Mouse (Mus musculus): ENCODE data around the gene Fam53a. TPM values are rescaled to one million over a fixed set of nuclear protein-coding genes. Genes with fewer than 3 reads are reported as not detected.

The Fam53a gene
- polyA plus RNA-seq, 1 experiment from 2014 or later: 64.4 TPM

- Histone ChIP-seq H3K27me3 (ENCODE audit: insufficient read depth, low read length) (no peaks in the 10 kb centered on the region), H3K27ac (ENCODE audit: low read depth) (no peak overlapping the region), H3K4me2 (no peak overlapping the region), H3K4me1 (ENCODE audit: insufficient read depth) (no peaks in the 10 kb centered on the region), H3K9ac (no peak overlapping the region), H3K9me3 (ENCODE audit: low read depth, low read length) (no peaks in the 10 kb centered on the region), H3K4me3 (ENCODE audit: low read depth, low read length) (no peak overlapping the region), H3K36me3 (ENCODE audit: insufficient read depth) (no peaks in the 10 kb centered on the region)
- peak; percentile 99 for TF ChIP-seq CTCF (IDR thresholded peaks at IDR 0.05; ENCODE audit: low read depth)
- DNase-seq (peak; percentile 89), ATAC-seq (ENCODE audit: insufficient read depth) (peak; percentile 62; the same call in 1 of the 2 replicates)
- WGBS: 65% methylated on average over 5 of the region's 5 CpGs
Measured at GRCm38 (mm10) chr5:33589221-33589888, 40.1 kb downstream of the Fam53a start.

- whole genome bisulfite sequencing: 58% methylated on average over 3 of the region's 3 CpGs
- H3K4me2 ChIP-seq: no peak overlapping the region
- no peaks in the 10 kb centered on the region for H3K9me3 ChIP-seq (ENCODE audit: low read depth, low read length)
- H3K27me3 ChIP-seq (ENCODE audit: insufficient read depth, low read length): no peaks in the 10 kb centered on the region
- no peak for TF ChIP-seq CTCF (IDR thresholded peaks at IDR 0.05; ENCODE audit: low read depth)
- no peak overlapping the region for H3K9ac ChIP-seq
- no peak overlapping the region for H3K27ac ChIP-seq (ENCODE audit: low read depth)
- H3K4me1 ChIP-seq (ENCODE audit: insufficient read depth): no peaks in the 10 kb centered on the region
- no peak overlapping the region for H3K4me3 ChIP-seq (ENCODE audit: low read depth, low read length)
- no peak for ATAC-seq (ENCODE audit: insufficient read depth)
- no peak for DNase-seq
- no peaks in the 10 kb centered on the region for H3K36me3 ChIP-seq (ENCODE audit: insufficient read depth)
Measured at GRCm38 (mm10) chr5:33588066-33588465, 41.4 kb downstream of the Fam53a start.

DNA sequence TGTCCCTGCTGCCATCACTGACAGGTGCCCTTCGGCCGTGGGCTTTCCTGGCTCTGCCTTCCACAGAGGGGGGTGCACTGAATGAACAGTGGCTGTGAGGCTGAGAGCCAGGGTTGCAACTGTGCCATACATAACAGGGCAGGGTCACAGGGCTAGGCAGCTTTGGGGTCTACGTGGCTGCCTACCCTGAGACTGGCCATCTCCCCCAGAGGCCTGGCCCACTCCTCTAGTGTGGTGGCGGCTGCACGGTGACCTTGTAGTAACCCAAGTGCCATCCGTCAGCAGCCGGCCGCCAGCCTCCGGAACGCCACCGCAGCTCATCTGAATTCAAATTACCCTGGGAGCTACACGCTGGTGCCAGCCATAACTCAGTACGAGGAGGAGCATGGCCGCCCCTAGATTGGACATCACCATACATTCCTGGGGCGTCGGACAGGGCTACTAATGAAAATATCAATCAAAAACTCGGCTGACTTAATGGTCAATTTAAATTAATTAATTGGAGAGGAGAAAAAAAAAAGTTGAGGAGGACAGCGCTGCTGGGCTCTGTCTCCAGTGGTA lies 41.9 kb downstream of the Fam53a start:
- Histone ChIP-seq H3K36me3 (ENCODE audit: insufficient read depth) (no peaks in the 10 kb centered on the region), H3K4me1 (ENCODE audit: insufficient read depth) (no peaks in the 10 kb centered on the region), H3K4me3 (ENCODE audit: low read depth, low read length) (no peak overlapping the region), H3K27me3 (ENCODE audit: insufficient read depth, low read length) (no peaks in the 10 kb centered on the region), H3K9me3 (ENCODE audit: low read depth, low read length) (no peaks in the 10 kb centered on the region), H3K27ac (ENCODE audit: low read depth) (no peak overlapping the region), H3K9ac (no peak overlapping the region), H3K4me2 (no peak overlapping the region)
- ATAC-seq (ENCODE audit: insufficient read depth): no peak
- TF ChIP-seq CTCF (IDR thresholded peaks at IDR 0.05; ENCODE audit: low read depth): no peak
- WGBS: 67% methylated on average over 18 of the region's 18 CpGs
- no peak for DNase-seq

GRCm38 (mm10) chr5:33580336-33580735 lies 49.1 kb downstream of the Fam53a start:
- H3K27me3 ChIP-seq (ENCODE audit: insufficient read depth, low read length): no peaks in the 10 kb centered on the region
- H3K4me2 ChIP-seq: no peak overlapping the region
- no peak overlapping the region for H3K9ac ChIP-seq
- H3K4me3 ChIP-seq (ENCODE audit: low read depth, low read length): no peak overlapping the region
- TF ChIP-seq CTCF (IDR thresholded peaks at IDR 0.05; ENCODE audit: low read depth): no peak
- 59% methylated on average over 1 of the region's 1 CpGs for WGBS
- no peaks in the 10 kb centered on the region for H3K4me1 ChIP-seq (ENCODE audit: insufficient read depth)
- H3K27ac ChIP-seq (ENCODE audit: low read depth): no peak overlapping the region
- H3K36me3 ChIP-seq (ENCODE audit: insufficient read depth): no peaks in the 10 kb centered on the region
- DNase-seq (no peak), ATAC-seq (ENCODE audit: insufficient read depth) (no peak)
- no peaks in the 10 kb centered on the region for H3K9me3 ChIP-seq (ENCODE audit: low read depth, low read length)

- 65% methylated on average over 4 of the region's 4 CpGs for WGBS
- no peaks in the 10 kb centered on the region for H3K27me3 ChIP-seq (ENCODE audit: insufficient read depth, low read length)
- DNase-seq: no peak
- H3K36me3 ChIP-seq (ENCODE audit: insufficient read depth): no peaks in the 10 kb centered on the region
- TF ChIP-seq CTCF (IDR thresholded peaks at IDR 0.05; ENCODE audit: low read depth): no peak
- H3K27ac ChIP-seq (ENCODE audit: low read depth): no peak overlapping the region
- no peak overlapping the region for H3K4me2 ChIP-seq
- H3K4me1 ChIP-seq (ENCODE audit: insufficient read depth): no peaks in the 10 kb centered on the region
- no peaks in the 10 kb centered on the region for H3K9me3 ChIP-seq (ENCODE audit: low read depth, low read length)
- H3K9ac ChIP-seq: no peak overlapping the region
- no peak overlapping the region for H3K4me3 ChIP-seq (ENCODE audit: low read depth, low read length)
- no peak for ATAC-seq (ENCODE audit: insufficient read depth)
Measured at GRCm38 (mm10) chr5:33574207-33574606, 55.2 kb downstream of the Fam53a start.

- Histone ChIP-seq H3K36me3 (ENCODE audit: insufficient read depth) (no peaks in the 10 kb centered on the region), H3K9ac (no peak overlapping the region), H3K27ac (ENCODE audit: low read depth) (no peak overlapping the region), H3K27me3 (ENCODE audit: insufficient read depth, low read length) (no peaks in the 10 kb centered on the region), H3K4me1 (ENCODE audit: insufficient read depth) (no peaks in the 10 kb centered on the region), H3K4me2 (no peak overlapping the region), H3K4me3 (ENCODE audit: low read depth, low read length) (no peak overlapping the region), H3K9me3 (ENCODE audit: low read depth, low read length) (no peaks in the 10 kb centered on the region)
- ATAC-seq (ENCODE audit: insufficient read depth): no peak
- TF ChIP-seq CTCF (IDR thresholded peaks at IDR 0.05; ENCODE audit: low read depth): no peak
- DNase-seq: no peak
- WGBS: 68% methylated on average over 4 of the region's 4 CpGs
Measured at GRCm38 (mm10) chr5:33565886-33566285, 63.5 kb downstream of the Fam53a start.

- no peaks in the 10 kb centered on the region for H3K4me1 ChIP-seq (ENCODE audit: insufficient read depth)
- H3K36me3 ChIP-seq (ENCODE audit: insufficient read depth): no peaks in the 10 kb centered on the region
- H3K4me3 ChIP-seq (ENCODE audit: low read depth, low read length): no peak overlapping the region
- ATAC-seq (ENCODE audit: insufficient read depth) (no peak), DNase-seq (no peak)
- H3K9me3 ChIP-seq (ENCODE audit: low read depth, low read length): no peaks in the 10 kb centered on the region
- H3K27me3 ChIP-seq (ENCODE audit: insufficient read depth, low read length): no peaks in the 10 kb centered on the region
- 47% methylated on average over 14 of the region's 14 CpGs for WGBS
- no peak overlapping the region for H3K9ac ChIP-seq
- no peak overlapping the region for H3K27ac ChIP-seq (ENCODE audit: low read depth)
- no peak for TF ChIP-seq CTCF (IDR thresholded peaks at IDR 0.05; ENCODE audit: low read depth)
- no peak overlapping the region for H3K4me2 ChIP-seq
Measured at GRCm38 (mm10) chr5:33556277-33556995, 73.0 kb downstream of the Fam53a start.

Other genes with a start within 250 kb of the Fam53a start
- gene Nkx1-1, start 195.7 kb downstream of the Fam53a start, polyA plus RNA-seq (2014; fragmentation: Nextera tagmentation; extraction: Ambion mirVana): not detected in 2 replicates
- 0.26 and 0.31 TPM in 2 replicates for gene Gm9903, start 290 bp upstream of the Fam53a start, polyA plus RNA-seq (2014; fragmentation: Nextera tagmentation; extraction: Ambion mirVana)
- gene Slbp, start 22.9 kb upstream of the Fam53a start, polyA plus RNA-seq (2014; fragmentation: Nextera tagmentation; extraction: Ambion mirVana): 265 and 275 TPM in 2 replicates
- 254 and 261 TPM in 2 replicates for gene Tacc3, start 28.5 kb upstream of the Fam53a start, polyA plus RNA-seq (2014; fragmentation: Nextera tagmentation; extraction: Ambion mirVana)
- gene Tmem129, start 28.8 kb upstream of the Fam53a start, polyA plus RNA-seq (2014; fragmentation: Nextera tagmentation; extraction: Ambion mirVana): 38.3 and 39.7 TPM in 2 replicates
- 51.0 and 52.5 TPM in 2 replicates for gene Fgfr3, start 92.0 kb upstream of the Fam53a start, polyA plus RNA-seq (2014; fragmentation: Nextera tagmentation; extraction: Ambion mirVana)
- 50.2 and 53.7 TPM in 2 replicates for gene Letm1, start 153.2 kb upstream of the Fam53a start, polyA plus RNA-seq (2014; fragmentation: Nextera tagmentation; extraction: Ambion mirVana)
- gene Nsd2, start 191.1 kb upstream of the Fam53a start, polyA plus RNA-seq (2014; fragmentation: Nextera tagmentation; extraction: Ambion mirVana): 70.1 and 77.4 TPM in 2 replicates

All from lung, embryonic 14.5 days (tissue).